Mouse (Mus musculus) lung, postnatal 0 days (tissue): ENCODE measurements around the gene Dnajc8.

Experiments used
- CTCF ChIP-seq: IDR thresholded peaks from 2 replicates; pipeline ENCODE4 v1.5.1; 2016; ENCODE audit warnings: antibody characterized with exemption, mild to moderate bottlenecking
- EP300 ChIP-seq: IDR thresholded peaks from 2 replicates; pipeline ENCODE4 v1.6.1; 2016; ENCODE audit warnings: antibody characterized with exemption, mild to moderate bottlenecking, control low read depth

DNA sequence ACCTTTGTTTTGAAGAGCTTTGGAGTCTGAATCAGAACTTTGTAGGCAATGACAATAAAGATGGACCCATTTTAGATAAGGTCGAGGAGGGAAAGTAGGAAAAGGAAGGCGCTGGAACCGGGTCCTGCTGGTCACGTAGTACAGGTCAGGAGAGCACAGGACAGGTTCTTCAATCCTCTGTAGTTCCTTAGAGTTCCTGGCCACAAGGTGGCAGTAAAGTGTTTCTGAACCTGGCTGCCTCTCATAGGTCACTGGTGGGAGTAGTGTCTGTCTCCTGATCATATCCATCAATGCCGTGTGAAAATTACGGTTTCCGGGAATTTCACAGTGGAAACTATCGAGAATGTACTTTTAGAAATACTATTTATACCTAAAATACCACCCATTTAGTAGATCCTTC lies 10.5 kb downstream of the Dnajc8 start:
- peak; percentile 81 for TF ChIP-seq CTCF
- no peak for TF ChIP-seq EP300
